Mouse (Mus musculus) spleen, adult 2 months (tissue): ENCODE measurements at regions not wholly inside any gene's neighbourhood (a gene's known extent, or its start where the extent isn't known, plus 50 kb on each side); places are given as distances from the start of the nearest gene placed in this dataset.

Source experiments
- CTCF ChIP-seq: fragments of 200-500 bp; IDR thresholded peaks from 2 replicates; pipeline ENCODE4 v1.5.1; 2011; ENCODE audit warnings: mild to moderate bottlenecking, inconsistent platforms; ENCODE audit not compliant: insufficient read depth, insufficient read length, insufficient replicate concordance; ENCODE audit errors: extremely low read depth
- POLR2A ChIP-seq: fragments of 200-500 bp; IDR thresholded peaks from 2 replicates; pipeline ENCODE4 v1.6.1; 2011; ENCODE audit warnings: low read depth, low read length, inconsistent platforms

- no peak for TF ChIP-seq CTCF
- no peak for TF ChIP-seq POLR2A
These were observed 155.4 kb downstream of the Tomm20 start for GRCm38 (mm10) chr8:126790214-126790613.
